Mouse (Mus musculus) lung, postnatal 10 days (tissue): Measurements from ENCODE around the gene Cacng3.

Experiments used
- DNase-seq: peaks from one replicate; pipeline ENCODE4 v3.0.0; 2021

The Cacng3 gene

DNA sequence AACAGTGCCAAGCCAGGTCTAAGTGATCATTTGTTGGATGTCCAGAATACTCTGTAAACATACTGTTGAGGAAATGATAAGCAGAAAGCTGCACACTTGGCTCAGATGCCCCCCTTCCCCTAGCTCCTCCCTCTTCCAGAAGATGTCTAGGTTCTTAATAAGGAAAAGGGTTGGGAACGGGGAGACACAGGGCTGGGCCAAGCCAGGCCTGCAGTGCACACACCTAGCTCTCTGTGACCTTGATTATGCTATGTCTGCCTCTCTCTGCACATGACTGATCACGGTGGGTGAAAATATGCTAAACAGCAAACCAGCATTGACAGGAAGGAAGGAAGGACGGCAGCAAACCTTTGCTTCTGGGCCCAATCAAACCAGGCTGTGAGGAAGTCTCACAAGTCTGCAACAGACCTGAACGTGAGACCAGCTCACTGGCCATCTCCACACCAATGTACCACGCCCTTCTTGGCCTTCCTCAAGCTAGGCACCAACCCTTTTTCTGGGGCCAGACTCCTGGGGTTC, 53.1 kb downstream of the Cacng3 start:
- peak; percentile 10 for DNase-seq

DNA sequence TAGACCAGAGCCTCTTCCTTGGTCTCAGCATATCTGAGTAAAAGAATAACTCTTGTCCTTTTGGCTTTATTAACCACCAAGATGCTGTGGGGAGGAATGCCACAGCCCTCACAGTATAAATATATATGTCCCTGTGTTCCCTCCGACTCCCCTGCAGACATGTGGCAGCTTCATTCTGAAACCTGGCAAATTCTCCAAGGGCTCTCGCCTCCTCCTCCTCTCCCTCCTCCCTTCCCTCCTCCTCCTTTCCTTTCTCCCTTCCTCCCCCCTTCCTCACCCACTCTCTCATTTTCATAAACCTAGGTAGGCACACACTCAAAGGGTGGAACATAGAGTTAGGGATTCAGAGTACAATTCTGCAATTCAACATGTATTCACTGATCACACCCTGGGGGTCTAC, 56.1 kb downstream of the Cacng3 start:
- DNase-seq = no peak

DNA sequence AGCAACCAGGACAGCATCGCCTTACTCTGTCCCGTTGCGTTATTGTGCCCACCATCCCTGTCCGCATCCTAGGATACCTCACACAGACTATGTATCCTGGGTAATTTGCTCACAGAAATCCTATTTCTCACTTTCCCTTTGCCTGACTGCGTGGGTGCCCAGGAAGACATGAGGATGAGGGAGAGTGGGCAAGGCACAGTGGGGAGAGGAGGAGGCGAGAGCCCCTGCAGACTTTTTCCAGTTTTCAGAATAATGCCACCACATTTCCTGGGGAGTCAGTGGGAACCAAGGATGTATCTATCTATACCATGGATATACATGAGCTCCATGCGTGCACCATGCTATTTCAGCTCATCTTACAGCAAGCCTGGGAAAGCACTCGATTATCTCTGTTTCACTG, 57.9 kb downstream of the Cacng3 start:
- no peak for DNase-seq

DNA sequence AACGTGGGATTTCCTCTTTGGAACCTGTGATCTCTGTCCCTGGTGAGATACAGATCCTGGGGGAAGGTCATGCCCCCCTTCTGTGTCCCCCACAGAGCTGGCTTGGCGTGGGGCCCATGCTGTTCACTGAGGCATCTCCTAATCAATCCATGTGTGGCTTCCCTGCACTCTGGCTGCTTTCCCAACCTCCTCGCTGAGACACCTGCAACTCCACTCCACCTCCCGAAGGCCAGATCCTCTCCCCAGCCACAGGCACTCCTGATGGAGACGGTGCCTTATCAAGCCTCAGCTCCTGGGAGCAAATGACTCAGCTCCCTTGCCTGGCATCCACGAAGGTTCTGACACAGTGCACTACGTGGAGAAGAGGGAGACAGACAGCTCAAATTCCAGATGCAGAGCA, 58.6 kb downstream of the Cacng3 start:
- no peak for DNase-seq

DNA sequence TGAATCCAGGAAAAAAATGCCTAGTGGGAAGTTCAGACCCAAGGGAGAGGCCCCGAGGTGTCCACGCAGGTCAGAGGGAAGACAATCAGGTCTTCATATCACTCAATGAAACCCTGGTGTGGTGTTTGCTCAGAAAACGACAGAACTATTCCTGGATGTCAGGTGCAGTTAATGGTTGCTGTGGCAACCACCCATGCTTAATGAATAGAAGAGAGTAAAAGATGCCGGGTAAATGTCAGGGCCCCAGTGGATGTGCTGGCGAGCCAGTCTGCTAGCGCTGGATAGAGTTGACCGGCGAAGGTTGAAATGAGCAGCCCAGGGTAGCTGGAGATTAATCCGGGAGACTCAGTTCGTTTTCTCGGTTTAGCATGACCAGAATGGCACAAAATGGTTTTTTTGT, 65.0 kb downstream of the Cacng3 start:
- DNase-seq = no peak

DNA sequence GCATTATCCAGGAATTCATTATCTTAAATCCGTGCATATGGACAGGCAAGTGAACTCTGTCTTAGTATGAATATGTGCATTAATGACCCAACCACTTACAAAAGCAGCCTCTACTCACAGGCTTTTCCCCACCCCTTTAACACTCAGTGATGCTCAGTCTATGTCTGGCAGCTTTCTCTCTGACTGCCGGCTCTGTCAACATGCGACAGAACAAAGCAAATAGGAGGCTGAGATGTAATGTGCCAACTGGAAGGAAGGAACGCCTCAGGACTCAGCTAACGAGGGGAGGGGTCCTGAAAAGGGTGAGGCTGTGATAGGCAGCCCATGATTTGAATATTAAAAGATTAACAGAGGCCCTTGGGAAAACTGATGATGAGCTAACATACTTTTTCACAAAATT, 68.2 kb downstream of the Cacng3 start:
- no peak for DNase-seq

DNA sequence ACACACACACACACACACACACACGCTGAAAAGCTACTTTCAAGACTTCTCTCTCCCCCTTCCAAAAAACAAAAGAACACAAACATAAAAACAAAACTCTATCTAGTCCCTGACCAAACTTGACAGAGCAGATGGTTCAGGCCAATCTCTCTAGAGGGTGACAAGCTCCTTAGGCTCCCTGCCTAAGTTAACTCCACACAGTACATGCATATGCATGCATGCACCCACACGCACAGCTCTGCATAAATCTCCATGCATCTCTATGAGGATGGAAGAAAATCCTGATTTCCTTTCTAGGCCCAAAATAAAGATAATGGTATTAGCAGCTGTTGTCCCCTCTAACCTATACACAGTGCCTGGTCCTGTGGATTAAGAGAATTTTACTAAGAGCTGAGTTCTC, 70.4 kb downstream of the Cacng3 start:
- DNase-seq = no peak

DNA sequence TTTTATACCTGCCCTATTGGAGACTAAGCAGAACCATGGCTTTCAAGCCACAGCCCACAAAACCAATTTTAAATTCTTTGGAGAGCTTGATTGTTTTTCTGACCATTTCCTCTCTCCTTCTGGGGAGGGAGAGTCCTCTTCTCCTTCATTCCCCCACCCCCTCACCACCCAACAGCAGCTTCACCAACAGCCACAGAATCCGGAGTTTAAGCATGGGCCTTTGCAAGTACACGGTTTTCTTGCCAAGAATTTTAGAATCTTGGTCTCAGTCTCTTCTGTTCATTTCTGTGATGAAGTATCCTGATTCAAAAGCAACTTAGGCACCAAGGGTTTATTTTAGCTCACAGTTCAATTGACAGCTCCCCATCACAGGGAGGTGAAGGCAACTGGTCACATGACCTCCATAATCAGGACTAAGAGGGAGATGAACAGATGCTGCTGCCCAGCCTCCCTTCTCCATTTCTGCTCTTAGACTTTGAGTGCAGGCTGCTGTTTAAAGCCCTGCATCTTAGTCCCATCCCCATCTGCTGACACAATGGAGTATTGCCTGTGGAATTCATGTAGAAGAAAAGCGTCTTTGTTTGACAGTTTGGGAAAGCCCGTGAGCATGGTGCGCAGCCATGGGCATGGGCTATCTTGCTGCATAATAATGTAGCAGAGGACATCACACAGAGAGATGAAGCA, 85.8 kb downstream of the Cacng3 start:
- DNase-seq = no peak

DNA sequence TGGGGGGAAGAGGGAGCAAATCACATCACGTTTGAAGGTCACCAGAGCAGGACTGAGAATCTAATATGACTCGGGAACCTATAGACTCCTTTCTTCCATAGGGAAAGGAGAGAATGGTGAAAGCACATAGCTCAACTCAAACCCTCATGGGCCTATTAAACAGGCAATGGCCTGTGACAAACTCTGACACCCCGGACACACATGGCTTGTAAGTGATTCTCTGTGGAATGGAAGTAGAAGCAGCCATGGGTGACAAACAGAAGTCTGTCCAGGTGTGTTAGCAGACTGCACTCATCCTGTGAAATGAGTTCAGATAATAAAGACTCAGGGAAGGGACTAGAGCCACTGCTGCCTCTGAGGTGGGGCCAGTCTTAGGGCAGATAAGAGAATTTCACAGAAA, 88.4 kb downstream of the Cacng3 start:
- DNase-seq = no peak

DNA sequence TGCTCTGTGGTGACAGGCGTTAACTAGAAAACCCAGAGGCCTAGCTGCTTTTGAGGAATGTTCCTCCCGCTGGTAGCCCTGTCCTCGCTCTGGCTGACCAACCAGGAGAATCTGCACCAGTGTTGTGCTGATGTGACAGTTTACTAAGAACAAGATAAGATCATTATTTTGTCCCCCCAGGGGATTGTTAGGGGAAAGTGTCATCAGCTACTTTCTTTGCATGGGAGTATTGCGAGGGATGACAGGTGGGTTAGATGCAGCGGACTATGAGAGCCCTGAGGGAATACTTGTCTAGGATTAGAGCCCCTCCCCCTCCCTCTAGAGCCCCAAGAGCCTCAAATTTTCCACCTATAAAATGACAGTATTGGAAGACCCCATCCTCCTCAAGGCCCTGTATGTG, 94.2 kb downstream of the Cacng3 start:
- no peak for DNase-seq

DNA sequence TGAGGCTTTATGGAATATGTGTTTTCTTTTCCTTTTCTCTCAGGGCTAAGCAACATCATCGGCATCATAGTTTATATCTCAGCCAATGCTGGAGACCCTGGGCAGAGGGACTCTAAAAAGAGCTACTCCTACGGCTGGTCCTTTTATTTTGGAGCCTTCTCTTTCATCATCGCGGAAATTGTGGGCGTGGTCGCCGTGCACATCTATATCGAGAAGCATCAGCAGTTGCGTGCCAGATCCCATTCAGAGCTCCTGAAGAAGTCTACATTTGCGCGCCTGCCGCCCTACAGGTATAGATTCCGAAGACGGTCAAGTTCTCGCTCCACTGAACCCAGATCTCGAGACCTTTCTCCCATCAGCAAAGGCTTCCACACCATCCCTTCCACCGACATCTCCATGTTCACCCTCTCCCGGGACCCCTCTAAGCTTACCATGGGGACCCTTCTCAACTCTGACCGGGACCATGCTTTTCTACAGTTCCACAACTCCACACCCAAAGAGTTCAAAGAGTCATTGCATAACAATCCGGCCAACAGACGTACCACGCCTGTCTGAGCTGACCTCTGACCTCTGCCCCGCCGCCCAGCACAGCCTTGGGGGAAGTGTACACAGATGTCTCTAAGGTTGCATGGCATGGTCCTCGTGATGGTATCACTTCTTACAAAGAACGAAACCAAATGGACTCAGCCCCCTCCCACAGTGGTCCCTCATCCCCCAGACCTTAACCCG, 98.2 kb downstream of the Cacng3 start:
- no peak for DNase-seq

DNA sequence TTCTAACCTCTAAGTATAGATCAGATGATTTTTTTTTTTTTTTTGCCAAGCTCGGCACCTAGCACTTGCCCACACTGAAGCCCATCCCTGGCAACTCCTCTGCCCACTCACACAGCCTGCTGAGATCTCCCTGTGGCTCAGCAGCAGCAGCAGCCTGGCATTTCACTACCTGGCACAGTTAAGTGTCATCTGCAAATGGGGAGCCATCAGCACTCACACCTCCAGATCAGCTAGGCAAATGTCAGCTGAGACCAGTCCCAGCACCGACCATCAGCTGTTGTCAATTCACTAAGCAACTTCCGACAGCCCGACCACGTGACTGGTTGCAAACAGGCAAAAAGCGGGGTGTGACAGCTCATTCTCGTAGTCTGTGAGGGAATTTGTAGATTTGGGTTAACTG, 109.3 kb downstream of the Cacng3 start:
- DNase-seq = peak; percentile 6

DNA sequence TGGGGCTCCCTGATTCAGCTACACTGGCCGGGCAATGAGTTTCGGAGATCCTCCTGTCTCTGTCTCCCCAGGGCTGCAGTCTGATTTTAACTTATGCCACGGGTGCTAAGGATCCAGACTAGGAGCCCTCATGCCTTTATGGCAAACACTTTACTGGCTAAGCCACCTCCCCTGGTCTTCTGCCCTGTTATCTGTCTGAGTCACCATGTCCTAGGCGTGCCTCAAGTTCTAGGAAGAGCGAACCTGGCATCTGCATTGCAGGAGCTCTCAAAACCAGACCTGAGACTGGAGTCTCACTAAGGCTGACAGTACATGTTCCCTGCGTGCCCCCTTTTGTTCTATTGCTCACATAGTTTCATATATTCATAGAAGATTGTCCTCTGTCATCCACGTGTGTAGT, 119.6 kb downstream of the Cacng3 start:
- DNase-seq = no peak

DNA sequence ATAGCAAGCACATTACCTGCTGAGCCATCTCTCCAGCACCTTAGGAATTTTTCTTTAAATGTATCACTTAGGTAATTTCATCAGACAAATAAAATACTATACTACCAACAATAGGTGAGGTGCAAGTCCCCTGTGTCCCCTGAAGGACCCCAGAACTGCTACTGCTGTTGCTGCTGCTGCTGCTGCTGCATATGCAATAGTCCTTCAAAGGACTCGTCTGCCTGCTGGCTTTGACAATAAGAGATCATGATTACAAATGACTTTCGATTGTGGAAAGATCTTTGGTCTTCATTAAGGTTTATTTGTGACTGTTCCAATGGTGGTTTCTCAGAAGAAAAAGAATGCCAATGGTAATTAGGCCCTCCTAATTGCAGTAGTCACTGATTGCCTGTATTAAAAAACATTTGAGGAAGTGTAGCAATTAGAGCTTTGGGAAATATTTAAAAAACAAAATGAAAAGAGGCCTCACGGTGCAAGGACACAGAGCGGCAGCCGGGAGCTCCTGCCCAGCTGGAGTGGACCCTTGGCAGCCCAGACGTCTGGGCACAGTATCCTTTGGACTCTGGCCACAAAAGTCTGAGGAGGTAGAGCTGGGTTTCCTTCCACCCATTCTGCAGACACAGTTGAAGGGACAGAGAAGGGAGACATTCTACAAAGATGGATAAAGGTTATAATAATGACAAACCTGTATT, 123.5 kb downstream of the Cacng3 start:
- DNase-seq = no peak

DNA sequence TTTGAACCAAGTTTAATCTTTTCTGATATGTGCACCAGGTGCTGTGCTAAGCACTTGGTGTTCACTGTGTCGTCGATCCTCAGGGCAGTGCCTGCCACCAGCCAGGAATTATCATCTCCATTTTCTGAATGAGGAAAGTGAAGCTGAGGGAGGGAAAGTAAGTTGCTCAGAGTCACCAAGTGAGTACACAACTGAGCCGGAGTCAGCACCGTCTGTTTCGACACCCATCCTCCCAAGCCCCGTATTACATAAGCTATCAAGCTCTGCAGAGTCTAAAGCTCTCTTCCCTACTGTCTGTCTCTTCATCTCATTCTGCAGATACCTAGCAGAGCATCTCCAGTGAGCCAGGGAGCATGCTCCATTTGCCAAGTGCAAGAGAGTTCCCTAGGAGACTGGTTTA, 124.8 kb downstream of the Cacng3 start:
- DNase-seq = no peak

DNA sequence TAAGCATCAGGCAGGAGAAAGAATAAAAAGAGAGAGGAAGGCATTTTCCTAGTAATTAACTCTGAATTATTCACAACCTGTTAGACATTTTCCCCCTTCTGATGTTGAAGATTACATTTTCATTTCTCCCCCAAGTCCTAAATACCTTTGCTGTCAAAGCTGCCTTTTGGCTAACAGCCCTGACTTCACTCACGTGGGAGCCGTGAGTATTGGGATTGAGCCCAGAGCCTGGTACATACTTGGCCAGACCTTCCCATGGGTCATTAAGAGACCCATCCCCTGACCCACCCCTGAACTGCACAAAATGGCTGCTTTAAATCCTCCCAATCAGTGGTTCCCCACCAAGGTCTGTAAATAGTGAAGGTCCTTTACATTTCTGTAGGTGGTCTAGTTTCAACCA, 130.5 kb downstream of the Cacng3 start:
- no peak for DNase-seq

DNA sequence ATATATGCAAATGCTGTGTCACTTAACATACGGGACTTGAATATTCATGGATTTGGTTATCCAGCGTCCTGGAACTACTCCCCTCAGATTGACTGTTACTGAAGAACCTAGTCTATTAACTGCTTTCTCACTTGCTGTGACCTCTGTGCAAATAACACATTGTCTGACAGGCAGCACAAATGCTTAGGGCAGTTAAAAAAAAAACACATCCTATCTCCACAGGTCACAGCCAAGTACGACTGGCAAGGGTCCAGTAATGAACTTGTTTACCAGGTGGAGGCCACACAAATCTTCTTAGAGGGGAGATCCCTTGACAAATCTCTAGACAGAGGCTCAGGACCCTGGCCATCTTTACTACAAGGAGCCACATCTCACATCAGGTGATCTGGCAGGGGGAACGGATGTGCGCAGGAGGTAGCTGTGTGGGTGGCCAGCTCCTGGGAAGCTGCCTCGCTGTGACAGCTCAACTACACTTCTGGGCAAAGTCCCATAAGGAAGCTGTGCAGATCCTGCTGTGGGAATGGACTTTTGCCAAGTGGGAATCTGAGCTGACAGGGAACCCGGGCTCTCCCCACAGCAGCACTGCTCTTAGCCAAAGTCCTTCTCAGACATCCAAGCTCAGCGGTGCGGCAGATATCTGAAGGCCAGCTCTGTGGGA, 133.7 kb downstream of the Cacng3 start:
- DNase-seq = peak; percentile 73

DNA sequence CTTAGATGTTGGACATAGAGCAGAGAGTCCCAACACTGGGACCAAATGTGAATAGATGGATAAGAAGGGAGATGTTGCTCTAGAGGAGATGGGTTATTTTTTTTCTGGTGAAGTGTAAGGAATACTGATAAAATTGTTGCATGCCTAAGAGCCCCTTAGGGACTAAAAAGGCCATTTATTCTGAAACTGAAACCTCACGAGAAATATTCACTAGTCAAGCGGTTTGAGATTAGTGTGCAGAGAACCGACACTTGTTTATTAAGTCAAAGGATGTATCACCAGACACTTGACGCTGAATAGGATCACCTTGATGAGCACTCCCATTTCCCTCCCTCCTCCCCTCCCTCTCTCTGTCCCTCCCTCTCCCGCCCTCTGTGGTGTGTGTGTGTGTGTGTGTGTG, 136.2 kb downstream of the Cacng3 start:
- no peak for DNase-seq

DNA sequence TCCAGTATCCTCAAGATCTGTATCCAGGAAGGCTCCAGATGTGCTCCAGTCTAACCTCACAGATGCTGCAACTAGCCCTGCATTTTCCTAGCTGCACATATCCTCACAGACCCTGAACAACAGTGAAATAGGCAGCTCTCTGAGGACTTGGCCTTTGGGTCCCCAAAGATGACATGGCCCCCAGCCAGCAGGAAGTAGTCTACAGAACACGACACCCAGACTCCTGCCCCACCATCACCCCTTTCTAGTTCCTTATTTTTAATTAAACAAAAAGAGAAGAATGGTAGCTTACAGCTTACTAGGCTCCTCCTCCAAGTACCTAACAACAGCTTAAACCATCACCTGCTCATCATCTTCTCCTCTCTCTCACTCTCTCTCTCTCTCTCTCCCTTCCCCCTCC, 143.4 kb downstream of the Cacng3 start:
- peak; percentile 29 for DNase-seq

DNA sequence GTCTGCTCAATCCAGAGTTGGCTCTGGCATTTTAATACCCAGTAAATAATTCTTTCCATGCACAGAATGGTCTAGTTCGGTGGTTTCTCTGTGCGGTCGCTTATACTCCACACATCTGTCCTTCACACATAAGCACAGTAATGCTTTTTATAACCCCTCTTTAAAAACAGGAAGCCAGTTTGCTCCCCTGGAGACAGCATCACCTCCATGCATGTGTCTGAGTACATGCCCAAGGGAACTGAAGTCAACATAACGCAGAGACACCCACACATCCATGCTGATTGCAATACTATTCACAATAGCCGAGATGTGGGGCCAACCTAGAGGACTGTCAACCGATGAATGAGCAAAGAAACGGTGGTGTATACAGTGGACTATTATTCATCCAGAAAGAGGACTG, 147.3 kb downstream of the Cacng3 start:
- no peak for DNase-seq
